Mouse (Mus musculus) midbrain, embryonic 15.5 days (tissue): ENCODE data around the gene Senp3. TPM values are rescaled to one million over a fixed set of nuclear protein-coding genes. Genes with fewer than 3 reads are reported as not detected.
A peak's percentile ranks its signal among the peaks of the same experiment; 100 is the strongest.

Experiments used
- ATAC-seq: fragments of 200-750 bp; cut with Nextera tagmentation; replicated peaks from 2 replicates; pipeline ENCODE4 v1.8.0; 2017; ENCODE audit warnings: moderate TSS enrichment
- H3K27ac ChIP-seq: fragments of 300-500 bp; sonication (generic); 2 replicates; pipeline ENCODE4 v1.5.1; 2015; ENCODE audit warnings: mild to moderate bottlenecking, inconsistent platforms
- H3K27me3 ChIP-seq: fragments of 300-500 bp; sonication (generic); replicated peaks from 2 replicates; pipeline ENCODE4 v1.6.1; 2015; ENCODE audit warnings: inconsistent platforms
- H3K36me3 ChIP-seq: fragments of 300-500 bp; sonication (generic); replicated peaks from 2 replicates; pipeline ENCODE4 v1.6.1; 2015; ENCODE audit warnings: inconsistent platforms
- H3K4me1 ChIP-seq: fragments of 300-500 bp; sonication (generic); 2 replicates; pipeline ENCODE4 v1.6.1; 2015; ENCODE audit warnings: inconsistent platforms
- H3K4me2 ChIP-seq: fragments of 300-500 bp; sonication (generic); 2 replicates; pipeline ENCODE4 v1.6.1; 2015; ENCODE audit warnings: inconsistent platforms, mild to moderate bottlenecking, moderate library complexity
- H3K4me3 ChIP-seq: fragments of 300-500 bp; sonication (generic); 2 replicates; pipeline ENCODE4 v1.5.1; 2015; ENCODE audit warnings: mild to moderate bottlenecking, inconsistent platforms
- H3K9ac ChIP-seq: fragments of 300-500 bp; sonication (generic); 2 replicates; pipeline ENCODE4 v1.6.1; 2015; ENCODE audit warnings: mild to moderate bottlenecking, inconsistent platforms
- H3K9me3 ChIP-seq: fragments of 300-500 bp; sonication (generic); 2 replicates; pipeline ENCODE4 v1.6.1; 2016; ENCODE audit warnings: inconsistent platforms
- WGBS: fragments of 180-500 bp; shearing (Covaris S2); methylation state at CpG from one replicate; pipeline ENCODE4 v1.1.7; 2015; ENCODE audit warnings: mixed read lengths; 5-methylcytosine and 5-hydroxymethylcytosine counted together
- polyA plus RNA-seq: library from polyadenylated mRNA; unstranded; fragments of >200 nt; fragmentation: Nextera tagmentation; extraction: Ambion mirVana; gene quantifications from 2 replicates; pipeline ENCODE4 v1.2.1, GENCODE M21; 2015

Senp3 gene
- polyA plus RNA-seq, 1 experiment from 2014 or later, result 116 TPM

- H3K27ac ChIP-seq, result peak within 1 kb of the TSS; percentile 75
- H3K27me3 ChIP-seq, result 0 out of 2 replicates have a peak, but pooled peaks cover 3% of the 10 kb centered on the region
- H3K4me1 ChIP-seq, result peaks cover 28% of the 10 kb centered on the region
- no peaks in the 10 kb centered on the region for H3K9me3 ChIP-seq
- peak within 1 kb of the TSS; percentile 17; the same call in 1 of the 2 replicates for H3K9ac ChIP-seq
- ATAC-seq, result no peak
- H3K36me3 ChIP-seq, result no peaks in the 10 kb centered on the region
- WGBS, result 43% methylated on average over 10 of the region's 10 CpGs
- no peak within 1 kb of the TSS for H3K4me3 ChIP-seq
- H3K4me2 ChIP-seq, result no peak within 1 kb of the TSS
Measured at GRCm38 (mm10) chr11:69685526-69686148, 3.8 kb upstream of the Senp3 start, which contains the start of gene Tnfsf13. Gene Tnfsf13 (minus strand): TSS chr11:69685784.

GRCm38 (mm10) chr11:69684936-69685335 lies 3.1 kb upstream of the Senp3 start:
- Histone ChIP-seq H3K4me3 (no peak overlapping the region), H3K36me3 (no peaks in the 10 kb centered on the region), H3K9ac (no peak overlapping the region), H3K9me3 (no peaks in the 10 kb centered on the region), H3K27me3 (0 out of 2 replicates have a peak, but pooled peaks cover 3% of the 10 kb centered on the region), H3K27ac (no peak overlapping the region; the same call in 1 of the 2 replicates), H3K4me2 (no peak overlapping the region), H3K4me1 (peaks cover 35% of the 10 kb centered on the region)
- WGBS, result 83% methylated on average over 6 of the region's 6 CpGs
- no peak for ATAC-seq

DNA sequence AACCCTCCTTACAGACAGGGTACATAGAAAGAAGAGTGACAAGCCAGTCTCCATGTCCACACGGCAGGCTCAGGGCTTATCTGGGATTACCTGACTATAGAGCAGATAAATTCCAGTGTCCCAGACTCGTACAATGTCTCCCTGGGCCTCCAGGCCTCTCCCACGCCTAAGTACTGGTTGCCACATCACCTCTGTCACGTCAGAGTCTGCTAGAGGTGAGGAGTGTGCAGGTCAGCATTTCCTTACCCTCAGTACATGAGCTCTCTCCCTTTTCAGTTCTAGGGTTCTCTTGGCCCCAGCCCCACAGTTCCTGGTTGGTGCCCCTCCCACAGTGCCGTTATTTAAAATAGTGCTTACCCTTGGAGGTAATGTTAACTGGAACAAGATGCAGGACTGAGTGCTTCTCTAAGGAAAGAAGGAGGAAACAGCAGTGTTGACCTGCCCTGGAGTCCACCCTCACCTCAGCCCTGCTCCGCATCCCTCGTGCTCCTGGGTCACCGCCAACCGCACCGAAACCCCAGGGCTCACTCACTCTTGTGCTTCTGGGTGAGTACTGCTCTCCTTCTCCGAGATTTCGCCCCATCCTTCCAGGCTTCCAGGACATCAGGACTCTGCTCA lies 2.4 kb upstream of the Senp3 start:
- 0 out of 2 replicates have a peak, but pooled peaks cover 3% of the 10 kb centered on the region for H3K27me3 ChIP-seq
- no peak overlapping the region for H3K4me3 ChIP-seq
- no peak overlapping the region for H3K4me2 ChIP-seq
- peaks cover 42% of the 10 kb centered on the region for H3K4me1 ChIP-seq
- no peak for ATAC-seq
- 73% methylated on average over 12 of the region's 12 CpGs for WGBS
- H3K36me3 ChIP-seq, result no peaks in the 10 kb centered on the region
- no peak overlapping the region for H3K27ac ChIP-seq
- no peaks in the 10 kb centered on the region for H3K9me3 ChIP-seq
- no peak overlapping the region for H3K9ac ChIP-seq

- H3K4me1 ChIP-seq, result peaks cover 47% of the 10 kb centered on the region
- ATAC-seq, result no peak
- H3K4me2 ChIP-seq, result no peak overlapping the region; the same call in 1 of the 2 replicates
- no peak overlapping the region for H3K4me3 ChIP-seq
- 86% methylated on average over 7 of the region's 7 CpGs for WGBS
- H3K27me3 ChIP-seq, result 0 out of 2 replicates have a peak, but pooled peaks cover 3% of the 10 kb centered on the region
- H3K27ac ChIP-seq, result peak overlapping the region; percentile 91; the same call in 1 of the 2 replicates
- no peaks in the 10 kb centered on the region for H3K36me3 ChIP-seq
- H3K9ac ChIP-seq, result no peak overlapping the region
- H3K9me3 ChIP-seq, result no peaks in the 10 kb centered on the region
Measured at GRCm38 (mm10) chr11:69683576-69683975, 1.7 kb upstream of the Senp3 start.

DNA sequence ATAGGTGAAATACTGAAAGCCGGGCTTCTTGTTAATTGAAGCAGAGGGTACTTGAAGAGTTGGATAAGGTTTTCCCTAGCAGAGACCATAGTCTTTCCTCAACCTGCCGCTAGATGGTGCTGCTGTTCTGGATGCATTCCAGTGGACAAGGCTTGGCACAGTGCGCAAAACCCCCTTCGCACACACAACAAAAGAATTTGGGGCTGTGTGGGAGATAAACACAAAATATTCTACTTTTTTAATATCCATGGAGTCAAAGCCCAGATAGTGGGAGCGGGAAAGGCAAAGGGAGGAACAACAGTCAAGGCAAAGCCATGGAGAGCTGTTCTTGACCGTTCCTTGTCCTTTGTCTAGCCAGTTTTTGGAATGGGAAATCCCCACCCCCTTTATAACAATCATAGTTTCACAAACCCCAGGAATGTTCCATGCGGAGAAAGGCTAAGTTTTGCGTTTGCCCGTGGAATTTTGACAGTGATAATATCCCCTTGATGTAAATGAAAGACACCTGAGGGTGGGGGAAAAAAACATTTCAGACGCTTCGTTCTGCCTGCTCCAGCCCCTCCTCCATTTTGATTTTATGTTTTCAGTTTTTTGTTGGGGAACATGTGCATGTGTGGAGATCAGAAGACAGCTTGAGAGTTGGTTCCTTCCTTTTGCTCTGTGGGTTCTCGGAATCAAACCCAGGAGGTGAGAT lies 1.1 kb upstream of the Senp3 start:
- peaks cover 6% of the 10 kb centered on the region; the same call in 1 of the 2 replicates for H3K36me3 ChIP-seq
- H3K4me3 ChIP-seq, result peak overlapping the region; percentile 86
- peak; percentile 40; the same call in 1 of the 2 replicates for ATAC-seq
- WGBS, result 16% methylated on average over 12 of the region's 12 CpGs
- H3K4me1 ChIP-seq, result peaks cover 49% of the 10 kb centered on the region
- H3K9ac ChIP-seq, result peak overlapping the region; percentile 44
- peak overlapping the region; percentile 91 for H3K27ac ChIP-seq
- H3K4me2 ChIP-seq, result peak overlapping the region; percentile 85
- no peaks in the 10 kb centered on the region for H3K9me3 ChIP-seq
- H3K27me3 ChIP-seq, result 0 out of 2 replicates have a peak, but pooled peaks cover 3% of the 10 kb centered on the region

DNA sequence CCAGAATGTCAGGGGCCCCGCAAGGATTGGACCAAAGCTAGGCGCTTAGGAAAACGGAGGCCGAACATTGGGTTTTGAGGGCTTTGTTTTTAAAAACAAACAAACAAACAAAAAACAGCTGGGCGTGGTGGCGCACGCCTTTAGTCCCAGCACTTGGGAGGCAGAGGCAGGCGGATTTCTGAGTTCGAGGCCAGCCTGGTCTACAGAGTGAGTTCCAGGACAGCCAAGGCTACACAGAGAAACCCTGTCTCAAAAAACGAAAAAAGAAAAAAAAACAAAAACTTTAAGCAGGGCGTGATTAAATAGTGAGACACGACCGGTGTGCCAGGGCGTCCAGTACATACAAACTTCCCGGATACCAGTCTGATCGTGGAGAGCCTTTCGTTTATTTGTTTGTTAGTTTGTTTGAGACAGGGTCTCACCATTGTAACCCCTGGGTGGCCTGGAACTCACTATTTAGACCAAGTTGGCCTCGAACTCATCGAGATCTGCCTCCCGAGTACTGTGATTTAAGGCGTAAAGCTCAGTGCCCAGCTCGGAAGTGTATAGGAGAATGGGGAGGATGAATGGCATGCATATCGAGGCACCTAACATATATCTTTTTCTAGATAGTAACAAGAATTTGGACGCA lies 440 bp upstream of the Senp3 start:
- 28% methylated on average over 24 of the region's 24 CpGs for WGBS
- peaks cover 49% of the 10 kb centered on the region for H3K4me1 ChIP-seq
- ATAC-seq, result peak; percentile 12

DNA sequence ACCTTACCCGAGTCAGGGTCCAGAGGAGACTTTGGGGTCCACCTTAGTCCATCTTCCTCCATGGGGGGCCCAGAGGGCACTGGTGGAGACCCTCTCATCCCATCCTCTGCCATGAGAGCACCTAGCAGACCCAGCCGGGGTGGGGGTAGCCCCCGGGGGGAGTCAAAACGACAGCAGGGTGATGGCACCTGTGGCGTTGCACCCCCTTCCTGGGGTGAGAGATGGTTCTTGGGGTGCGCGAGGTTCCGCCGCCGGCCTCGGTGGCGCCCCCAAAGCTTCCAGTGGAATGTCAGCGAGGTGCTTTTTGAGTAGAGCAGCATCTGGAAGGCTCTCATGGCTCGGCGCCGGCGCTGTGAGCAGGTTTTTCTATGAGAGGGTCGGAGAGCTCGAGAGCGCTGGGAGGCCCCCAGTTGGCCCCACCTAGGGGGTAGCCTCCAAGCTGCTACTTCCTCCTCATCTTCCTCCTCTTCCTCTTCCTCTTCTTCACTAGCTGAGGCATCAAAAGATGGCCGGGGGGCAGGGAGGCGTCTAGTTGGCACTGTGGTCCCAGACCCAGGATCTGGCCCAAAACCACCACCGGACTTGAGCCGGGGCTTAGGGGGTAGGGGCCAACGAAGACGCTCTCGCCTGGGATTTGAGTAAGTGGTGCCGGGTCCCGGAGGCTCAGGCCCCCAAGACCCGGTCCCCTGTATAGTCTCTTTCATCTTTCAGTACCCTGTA lies 1.6 kb downstream of the Senp3 start:
- 0 out of 2 replicates have a peak overlapping the region, but pooled peaks have one; percentile 73 for H3K9ac ChIP-seq
- no peaks in the 10 kb centered on the region for H3K9me3 ChIP-seq
- no peaks in the 10 kb centered on the region for H3K27me3 ChIP-seq
- H3K4me3 ChIP-seq, result peak overlapping the region; percentile 86; the same call in 1 of the 2 replicates
- H3K36me3 ChIP-seq, result peaks cover 19% of the 10 kb centered on the region
- 92% methylated on average over 30 of the region's 30 CpGs for WGBS
- H3K4me1 ChIP-seq, result peaks cover 42% of the 10 kb centered on the region
- H3K27ac ChIP-seq, result no peak overlapping the region
- H3K4me2 ChIP-seq, result peak overlapping the region; percentile 85
- ATAC-seq, result no peak

More for the DNA sequence above, 440 bp upstream of the Senp3 start:
- peak overlapping the region; percentile 91 for H3K27ac ChIP-seq
- H3K4me2 ChIP-seq, result peak overlapping the region; percentile 85
- no peaks in the 10 kb centered on the region for H3K9me3 ChIP-seq
- H3K9ac ChIP-seq, result peak overlapping the region; percentile 73
- H3K27me3 ChIP-seq, result 0 out of 2 replicates have a peak, but pooled peaks cover 3% of the 10 kb centered on the region
- H3K36me3 ChIP-seq, result peaks cover 9% of the 10 kb centered on the region; the same call in 1 of the 2 replicates
- peak overlapping the region; percentile 86 for H3K4me3 ChIP-seq

- Histone ChIP-seq H3K9ac (no peak overlapping the region), H3K4me1 (peaks cover 42% of the 10 kb centered on the region), H3K27ac (no peak overlapping the region), H3K4me2 (no peak overlapping the region), H3K27me3 (no peaks in the 10 kb centered on the region), H3K36me3 (peaks cover 29% of the 10 kb centered on the region), H3K9me3 (no peaks in the 10 kb centered on the region), H3K4me3 (no peak overlapping the region)
- ATAC-seq, result no peak
- 100% methylated on average over 2 of the region's 2 CpGs for WGBS
Measured at GRCm38 (mm10) chr11:69679144-69679543, 2.7 kb downstream of the Senp3 start.

GRCm38 (mm10) chr11:69672211-69672706 lies 9.6 kb downstream of the Senp3 start, which contains the start of gene Eif4a1:
Gene Eif4a1 (minus strand): TSS chr11:69672423.
- Histone ChIP-seq H3K27ac (peak within 1 kb of the TSS; percentile 98), H3K4me1 (peaks cover 34% of the 10 kb centered on the region), H3K9ac (peak within 1 kb of the TSS; percentile 99), H3K4me2 (peak within 1 kb of the TSS; percentile 94), H3K4me3 (peak within 1 kb of the TSS; percentile 100), H3K27me3 (no peaks in the 10 kb centered on the region), H3K36me3 (peaks cover 52% of the 10 kb centered on the region), H3K9me3 (no peaks in the 10 kb centered on the region)
- ATAC-seq, result peak; percentile 98
- under 1% methylated on average over 36 of the region's 36 CpGs for WGBS

DNA sequence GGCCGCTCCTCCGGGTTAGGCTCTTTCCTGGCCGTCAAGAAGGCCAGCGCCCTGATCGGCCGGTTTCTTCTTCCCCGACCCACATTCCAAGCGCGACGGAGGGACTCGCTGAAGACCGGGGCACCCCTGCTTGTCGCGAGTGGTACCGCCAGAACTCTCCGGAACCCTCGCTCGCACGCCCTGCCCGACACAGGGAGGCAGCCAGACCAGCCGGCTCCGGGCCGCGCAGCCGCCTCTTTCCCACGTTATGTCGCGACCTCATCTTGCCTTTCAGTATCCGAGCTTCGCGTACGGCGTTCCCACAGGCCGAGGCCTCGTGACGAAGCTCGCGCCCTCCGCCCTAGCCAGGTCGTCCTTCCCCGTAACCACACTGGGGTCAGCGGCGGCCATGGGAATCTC lies 10.2 kb downstream of the Senp3 start:
- WGBS, result under 1% methylated on average over 43 of the region's 43 CpGs
- Histone ChIP-seq H3K4me3 (peak overlapping the region; percentile 100), H3K9me3 (no peaks in the 10 kb centered on the region), H3K9ac (peak overlapping the region; percentile 99), H3K27ac (peak overlapping the region; percentile 98), H3K4me1 (peaks cover 34% of the 10 kb centered on the region), H3K27me3 (no peaks in the 10 kb centered on the region), H3K4me2 (peak overlapping the region; percentile 94), H3K36me3 (peaks cover 48% of the 10 kb centered on the region)
- peak; percentile 28 for ATAC-seq
